Mouse (Mus musculus): Measurements from ENCODE around the gene Txndc5. TPM values are rescaled to one million over a fixed set of nuclear protein-coding genes. Genes with fewer than 3 reads are reported as not detected.

The Txndc5 gene
- total and polyA plus RNA-seq, 3 experiments, result 120 to 145 (median 131) TPM

- H3K4me3 ChIP-seq (replicated peaks in 1 of 3; ENCODE audit: low read depth in 2 of 3, low read length in 2 of 3, poor library complexity in 1 of 3), result no peak overlapping the region
- H3K36me3 ChIP-seq (replicated peaks in 1 of 2; ENCODE audit: control insufficient read depth in 1 of 2, insufficient read depth in 1 of 2, low read length in 1 of 2), result no peaks in the 10 kb centered on the region
- no peak for TF ChIP-seq JUN (IDR thresholded peaks at IDR 0.05; ENCODE audit: insufficient read depth, low read depth, low read length)
- TF ChIP-seq HCFC1 (IDR thresholded peaks at IDR 0.05; ENCODE audit: low read depth, low read length), result no peak
- no peak for TF ChIP-seq E2F4 (IDR thresholded peaks at IDR 0.05; ENCODE audit: insufficient replicate concordance, low read depth, low read length)
- no peak for TF ChIP-seq GABPA (IDR thresholded peaks at IDR 0.05; ENCODE audit: insufficient replicate concordance, low read depth, low read length)
- no peak for TF ChIP-seq ETS1 (conservative IDR thresholded peaks at IDR 0.05; ENCODE audit: low read depth, low read length)
- TF ChIP-seq RCOR1 (conservative IDR thresholded peaks at IDR 0.05; ENCODE audit: low read depth, low read length), result no peak
- TF ChIP-seq POLR2A (IDR thresholded peaks at IDR 0.05; ENCODE audit: low read depth, low read length), result no peak
- no peak for TF ChIP-seq ZC3H11A (IDR thresholded peaks at IDR 0.05; ENCODE audit: low read depth, low read length)
- no peak for TF ChIP-seq KAT2A (IDR thresholded peaks at IDR 0.05; ENCODE audit: insufficient replicate concordance, low read length)
- no peak for TF ChIP-seq MAX (IDR thresholded peaks at IDR 0.05; ENCODE audit: low read length)
- no peak for TF ChIP-seq CHD1 (IDR thresholded peaks at IDR 0.05; ENCODE audit: low read depth, low read length)
- no peak for TF ChIP-seq BHLHE40 (IDR thresholded peaks at IDR 0.05; ENCODE audit: low read depth, low read length)
- no peak for TF ChIP-seq CHD2 (IDR thresholded peaks at IDR 0.05; ENCODE audit: low read length)
- no peak for TF ChIP-seq ELF1 (IDR thresholded peaks at IDR 0.05; ENCODE audit: low read depth, low read length)
- no peak for TF ChIP-seq SMC3 (IDR thresholded peaks at IDR 0.05; ENCODE audit: low read depth, low read length)
- no peak for TF ChIP-seq USF2 (conservative IDR thresholded peaks at IDR 0.05; ENCODE audit: low read depth, low read length)
- no peak for TF ChIP-seq MAFK (IDR thresholded peaks at IDR 0.05; ENCODE audit: insufficient replicate concordance, low read length)
- peak overlapping the region; percentile 6; the same call in 1 of the 2 replicates for H3K4me2 ChIP-seq (ENCODE audit: insufficient read depth, low read depth, poor library complexity, severe bottlenecking)
- H3K9ac ChIP-seq (ENCODE audit: insufficient read depth, low read depth), result no peak overlapping the region
- no peaks in the 10 kb centered on the region for H3K27me3 ChIP-seq (replicated peaks)
- no peaks in the 10 kb centered on the region for H3K79me2 ChIP-seq (replicated peaks; ENCODE audit: control insufficient read depth, extremely low read depth, insufficient read depth, poor library complexity, severe bottlenecking)
- no peaks in the 10 kb centered on the region for H3K9me3 ChIP-seq (replicated peaks; ENCODE audit: low read length)
- H3K27ac ChIP-seq (ENCODE audit: insufficient read depth, low read depth), result no peak overlapping the region
- peaks cover 0 to 6% of the 10 kb centered on the region in 2 experiments; a peak in 2 of 4 replicates for H3K4me1 ChIP-seq (ENCODE audit: control insufficient read depth in 1 of 2, insufficient read depth in 2 of 2)
- no peak for DNase-seq (ENCODE audit: extremely low read depth)
- in situ Hi-C loops (cut with MboI; ENCODE audit: low pct_ligation_motif_present, low pct_unique_long_range_greater_than_20kb, low sequenced_read_pairs) (no loop called here), dilution Hi-C loops (cut with MboI; ENCODE audit: extremely low pct_ligation_motif_present, extremely low pct_unique_long_range_greater_than_20kb, low sequenced_read_pairs) (no loop called here)
Measured at GRCm38 (mm10) chr13:38565245-38565644, 36.6 kb upstream of the Txndc5 start.

- dilution Hi-C loops (cut with MboI; ENCODE audit: extremely low pct_ligation_motif_present, extremely low pct_unique_long_range_greater_than_20kb, low sequenced_read_pairs), result no loop called here
- H3K4me2 ChIP-seq (ENCODE audit: insufficient read depth, low read depth, poor library complexity, severe bottlenecking), result no peak overlapping the region
- no peaks in the 10 kb centered on the region for H3K27me3 ChIP-seq (replicated peaks)
- no peak overlapping the region for H3K4me3 ChIP-seq (replicated peaks in 1 of 3; ENCODE audit: low read depth in 2 of 3, low read length in 2 of 3, poor library complexity in 1 of 3)
- H3K36me3 ChIP-seq (replicated peaks in 1 of 2; ENCODE audit: control insufficient read depth in 1 of 2, insufficient read depth in 1 of 2, low read length in 1 of 2), result no peaks in the 10 kb centered on the region
- TF ChIP-seq ZC3H11A (IDR thresholded peaks at IDR 0.05; ENCODE audit: low read depth, low read length), result no peak
- TF ChIP-seq NELFE (IDR thresholded peaks at IDR 0.05; ENCODE audit: low read depth, low read length), result no peak
- TF ChIP-seq TBP (conservative IDR thresholded peaks at IDR 0.05; ENCODE audit: low read depth, low read length), result no peak
- no peak for TF ChIP-seq USF1 (IDR thresholded peaks at IDR 0.05; ENCODE audit: low read depth, low read length)
- in situ Hi-C loops (cut with MboI; ENCODE audit: low pct_ligation_motif_present, low pct_unique_long_range_greater_than_20kb, low sequenced_read_pairs), result no loop called here
- H3K79me2 ChIP-seq (replicated peaks; ENCODE audit: control insufficient read depth, extremely low read depth, insufficient read depth, poor library complexity, severe bottlenecking), result no peaks in the 10 kb centered on the region
- no peak overlapping the region for H3K9ac ChIP-seq (ENCODE audit: insufficient read depth, low read depth)
- H3K27ac ChIP-seq (ENCODE audit: insufficient read depth, low read depth), result no peak overlapping the region
- H3K9me3 ChIP-seq (replicated peaks; ENCODE audit: low read length), result no peaks in the 10 kb centered on the region
- peaks cover 0 to 11% of the 10 kb centered on the region in 2 experiments; a peak in 2 of 4 replicates for H3K4me1 ChIP-seq (ENCODE audit: control insufficient read depth in 1 of 2, insufficient read depth in 2 of 2)
- no peak for DNase-seq (ENCODE audit: extremely low read depth)
Measured at GRCm38 (mm10) chr13:38554611-38555010, 26.0 kb upstream of the Txndc5 start.

All from CH12.LX (cell line).